Mouse (Mus musculus): ENCODE results near the gene Gdf11. TPM values are rescaled to one million over a fixed set of nuclear protein-coding genes. Genes with fewer than 3 reads are reported as not detected.

Gene Gdf11
- total RNA-seq (2021): 1 to 10 TPM; 7.5 to 8.3 TPM
- long read RNA-seq, experiment 1, full-length matches to known transcripts: 1 of 5 reads
- long read RNA-seq, experiment 1, partial matches to known transcripts: 1 of 5 reads
- long read RNA-seq, experiment 1, other reads (novel, unspliced or antisense): 3 of 5 reads
- long read RNA-seq, experiment 2, full-length matches to known transcripts: 3 of 6 reads
- long read RNA-seq, experiment 2, partial matches to known transcripts: 0 of 6 reads
- long read RNA-seq, experiment 2, other reads (novel, unspliced or antisense): 3 of 6 reads

DNA sequence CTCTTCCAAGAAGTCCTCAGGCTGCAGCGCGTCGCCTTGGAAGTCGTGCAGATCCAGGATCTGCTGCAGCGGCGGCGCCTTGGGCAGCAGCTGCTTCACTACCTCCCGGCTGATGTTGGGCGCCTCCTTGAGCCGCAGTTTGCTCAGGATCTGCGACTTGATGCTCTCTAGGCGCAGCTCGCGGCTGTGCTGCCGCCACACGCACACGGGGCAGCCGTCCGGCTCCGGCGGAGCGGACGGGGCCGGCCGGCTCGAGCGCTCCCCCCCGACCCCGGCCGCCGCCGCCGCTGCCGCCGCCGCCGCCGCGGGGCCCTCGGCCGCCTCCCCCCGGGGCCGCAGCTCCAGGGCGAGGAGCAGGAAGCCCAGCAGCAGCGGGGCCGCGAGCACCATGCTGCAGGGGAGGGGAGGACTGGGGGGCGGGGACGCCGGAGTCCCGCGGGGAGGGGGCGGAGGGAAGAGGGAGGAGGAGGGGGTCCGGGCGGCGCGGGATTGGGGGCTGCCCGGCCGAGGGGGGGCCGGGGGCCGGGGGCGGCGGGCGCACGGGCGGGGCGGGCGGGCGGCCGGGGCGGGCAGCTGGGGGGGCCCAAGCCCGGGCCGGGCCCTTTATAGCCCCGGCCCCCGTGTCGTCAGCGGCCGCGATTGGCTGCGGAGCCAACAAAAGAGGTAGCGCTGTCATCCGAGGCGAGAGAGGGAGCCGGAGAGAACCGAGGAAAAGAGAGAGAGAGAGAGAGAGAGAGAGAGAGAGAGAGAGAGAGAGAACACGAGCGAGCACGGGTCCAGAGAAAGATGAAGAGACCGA lies at the start of gene Gdf11:
Gene Gdf11, minus strand, starts transcription at position 423 of the 799 bp plus-strand sequence.
- DNase-seq (ENCODE audit: low spot score in 2 of 2): peak in 1 of 2 experiments; percentile 67

DNA sequence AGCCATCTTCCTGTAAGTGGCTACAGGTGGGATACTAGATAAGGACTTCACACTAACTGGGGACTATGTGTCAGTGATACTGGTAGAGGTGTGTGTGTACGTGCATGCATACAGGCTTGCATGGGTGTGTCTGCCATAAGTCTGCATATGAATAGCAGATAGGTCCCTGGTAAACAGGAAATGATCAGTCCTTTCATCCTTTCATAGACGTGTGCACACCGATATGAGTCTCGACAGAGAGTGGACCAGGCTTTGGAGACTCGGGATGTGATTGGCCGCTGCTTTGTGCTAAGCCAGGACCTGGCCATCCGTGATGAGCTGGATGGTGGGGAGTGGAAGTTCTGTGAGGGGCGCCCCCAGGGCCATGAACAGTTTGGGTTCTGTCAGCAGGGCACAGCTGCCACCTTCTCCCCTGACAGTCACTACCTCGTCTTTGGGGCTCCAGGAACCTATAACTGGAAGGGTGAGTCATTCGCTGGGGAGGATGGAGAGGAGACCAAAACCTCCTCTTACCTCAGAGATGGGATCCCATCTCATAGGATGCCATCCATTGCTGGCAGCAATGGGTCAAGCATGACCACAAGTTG lies 49.0 kb upstream of the Gdf11 start:
- DNase-seq (ENCODE audit: low spot score in 2 of 2): no peak

DNA sequence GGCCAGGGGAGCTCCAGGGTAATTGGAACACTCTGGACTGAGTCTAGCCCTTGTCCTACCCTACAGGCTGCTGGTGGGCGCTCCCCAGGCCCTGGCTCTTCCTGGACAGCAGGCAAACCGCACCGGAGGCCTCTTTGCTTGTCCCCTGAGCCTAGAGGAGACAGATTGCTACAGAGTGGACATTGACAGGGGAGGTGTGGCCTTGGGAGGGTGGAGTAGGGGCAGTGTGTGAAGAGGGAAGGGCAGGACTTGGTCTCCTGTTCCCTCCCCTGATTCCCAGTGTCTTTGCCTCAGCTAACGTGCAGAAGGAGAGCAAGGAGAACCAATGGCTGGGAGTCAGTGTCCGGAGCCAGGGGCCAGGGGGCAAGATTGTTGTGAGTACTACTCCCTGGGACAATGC lies 47.5 kb upstream of the Gdf11 start:
- peak in 1 of 2 experiments; percentile 18 for DNase-seq (ENCODE audit: low spot score in 2 of 2)

DNA sequence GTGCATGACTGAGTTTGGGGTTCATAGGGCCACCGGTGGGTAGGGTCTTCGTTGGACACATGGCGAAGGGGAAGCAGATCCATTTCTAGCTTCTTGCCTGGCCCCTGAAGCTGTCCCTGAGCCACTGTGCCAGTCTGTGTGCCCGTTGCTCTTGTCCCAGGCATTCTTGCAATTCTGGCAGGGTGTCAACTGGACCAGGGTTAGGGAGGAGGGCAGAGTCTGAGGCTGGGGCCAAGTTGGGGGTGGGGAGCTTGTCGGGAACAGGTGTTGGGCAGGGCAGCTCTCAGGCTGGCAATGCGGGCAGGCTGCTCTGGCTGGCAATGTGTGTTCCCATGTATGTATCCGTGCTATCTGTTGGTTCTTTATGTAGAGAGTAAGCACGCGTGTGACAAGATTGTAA lies 46.9 kb upstream of the Gdf11 start:
- peak; percentile 69 to 88 for DNase-seq (ENCODE audit: low spot score in 2 of 2)

DNA sequence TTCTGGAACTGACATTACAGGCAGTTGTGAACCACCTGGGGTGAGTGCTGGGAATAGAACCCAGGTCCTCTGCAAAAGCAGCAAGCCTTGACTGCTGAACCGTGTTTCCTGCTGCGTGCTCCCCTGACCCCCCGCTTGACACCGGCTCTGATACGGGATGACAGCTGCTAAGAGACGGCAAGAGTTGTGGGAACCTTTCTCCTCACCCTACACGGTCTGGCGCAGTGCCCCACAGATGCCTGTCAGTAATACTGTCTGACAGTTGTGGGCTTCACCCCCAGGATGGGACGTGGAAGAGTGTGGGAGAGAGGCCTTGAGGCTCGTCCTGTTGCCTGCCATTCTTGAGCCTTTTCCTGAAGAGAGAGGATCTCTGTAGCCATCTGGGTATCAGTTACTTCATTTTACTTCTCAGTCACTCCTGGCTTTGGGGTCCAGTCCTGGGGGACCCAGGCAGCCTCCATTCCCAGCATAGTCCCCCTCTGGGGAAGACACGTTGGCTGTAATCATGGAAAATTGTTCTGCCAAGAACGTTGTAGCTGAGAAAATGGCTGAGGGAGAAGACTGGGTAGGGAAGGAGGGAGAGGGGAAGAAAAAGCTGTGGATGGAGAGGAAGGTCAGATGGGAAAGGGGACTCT lies 46.4 kb upstream of the Gdf11 start:
- peak; percentile 61 to 77 for DNase-seq (ENCODE audit: low spot score in 2 of 2)

DNA sequence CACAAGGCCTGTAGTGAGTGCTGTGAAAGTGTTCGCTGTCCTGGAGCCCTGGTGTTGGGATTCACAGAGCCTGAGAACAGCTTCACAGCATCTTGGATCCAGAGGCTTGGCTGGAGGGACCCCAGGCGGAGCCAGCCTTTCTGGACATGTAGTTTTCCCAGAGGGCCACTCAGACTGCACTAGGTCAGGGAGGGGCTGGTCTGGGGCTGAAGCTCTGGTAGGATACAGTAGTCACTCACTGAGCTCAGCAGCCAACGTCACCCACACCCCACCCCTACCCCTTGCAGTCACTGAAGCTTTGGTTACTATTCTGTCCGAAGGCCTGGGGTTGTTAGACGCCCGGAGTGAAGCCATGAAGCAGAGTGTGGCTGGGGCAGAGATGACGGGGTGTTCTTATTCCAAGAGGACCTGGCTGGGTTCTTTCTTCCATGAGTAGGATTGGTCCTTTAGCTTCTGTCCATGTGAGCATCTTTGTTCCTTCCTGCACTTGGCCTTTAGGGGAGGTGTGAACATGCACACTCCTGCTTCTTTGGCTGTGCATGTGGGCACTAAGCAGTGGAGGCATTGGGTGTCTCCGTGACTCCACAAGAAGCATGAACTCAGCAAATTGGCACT lies 44.4 kb upstream of the Gdf11 start:
- DNase-seq (ENCODE audit: low spot score in 2 of 2): peak in 1 of 2 experiments; percentile 47

DNA sequence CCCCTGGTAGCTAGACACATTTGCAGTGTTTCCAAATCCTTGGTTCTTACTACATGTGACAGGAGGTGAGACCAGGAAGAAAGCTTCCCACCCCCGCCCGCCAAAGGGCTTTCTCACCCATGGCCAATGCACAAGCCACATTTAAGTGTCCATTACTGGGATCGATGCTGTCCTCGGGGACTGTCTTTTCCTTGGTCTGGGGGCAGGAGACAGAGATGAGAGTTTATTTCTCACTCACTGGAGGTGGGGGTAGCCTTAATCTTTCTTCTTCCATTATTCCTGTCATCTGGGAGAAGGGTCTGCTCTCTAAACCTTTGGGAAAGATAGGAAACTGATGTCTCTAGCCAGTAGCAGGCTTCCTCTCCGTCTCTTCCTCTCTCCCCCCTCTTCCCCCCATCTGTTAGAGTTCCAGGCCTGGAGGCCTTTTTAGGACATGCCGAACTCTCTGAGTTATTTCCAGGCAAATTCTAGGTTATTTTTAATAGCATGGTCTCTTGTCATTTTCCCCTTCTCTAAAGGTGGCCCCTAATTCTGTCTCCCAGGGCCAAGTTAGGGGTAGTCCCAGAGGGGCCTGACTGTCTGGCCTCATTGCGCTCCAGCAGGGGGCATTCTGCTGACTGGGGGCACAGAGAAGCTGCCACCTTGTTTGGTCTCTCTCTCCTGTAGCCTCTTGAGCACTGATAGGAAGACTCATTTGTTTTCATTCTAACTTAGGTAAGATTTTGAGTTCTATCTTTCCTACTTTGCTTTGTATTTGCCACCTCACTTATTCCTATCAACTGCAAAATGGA lies 43.7 kb upstream of the Gdf11 start:
- no peak for DNase-seq (ENCODE audit: low spot score in 2 of 2)

DNA sequence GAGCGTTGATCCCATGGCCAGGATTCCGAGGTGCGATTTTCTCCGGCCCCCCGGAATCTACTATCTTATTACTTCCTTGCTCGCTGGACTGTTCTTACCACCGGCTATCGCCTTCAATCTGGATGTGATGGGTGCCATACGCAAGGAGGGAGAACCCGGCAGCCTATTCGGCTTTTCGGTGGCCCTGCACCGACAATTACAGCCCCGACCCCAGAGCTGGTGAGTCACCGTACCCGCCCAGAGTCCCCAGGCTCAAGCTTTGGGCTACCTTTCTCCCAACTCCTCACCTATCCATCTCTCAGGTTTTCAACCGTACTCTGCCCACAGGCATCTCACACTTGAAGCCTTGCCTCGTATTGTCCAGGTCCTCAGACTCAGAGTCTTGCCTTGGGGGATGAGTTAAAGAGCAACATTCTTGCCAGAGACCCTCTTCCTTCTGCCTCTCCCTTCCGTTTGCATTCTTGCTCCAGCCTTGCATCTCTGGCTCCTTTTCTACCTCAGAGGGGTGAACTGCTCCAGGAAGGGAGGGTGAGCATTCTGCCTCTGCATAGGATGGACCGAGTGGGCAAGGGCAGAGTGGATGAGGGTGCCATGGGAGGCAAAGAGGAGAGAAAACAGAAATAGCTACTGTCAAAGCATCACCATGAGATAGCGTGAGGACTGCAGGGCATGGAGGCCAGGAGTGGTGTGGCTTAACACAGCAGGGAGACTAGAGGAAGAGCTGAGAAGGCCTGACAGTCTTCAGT lies 42.6 kb upstream of the Gdf11 start:
- no peak for DNase-seq (ENCODE audit: low spot score in 2 of 2)

DNA sequence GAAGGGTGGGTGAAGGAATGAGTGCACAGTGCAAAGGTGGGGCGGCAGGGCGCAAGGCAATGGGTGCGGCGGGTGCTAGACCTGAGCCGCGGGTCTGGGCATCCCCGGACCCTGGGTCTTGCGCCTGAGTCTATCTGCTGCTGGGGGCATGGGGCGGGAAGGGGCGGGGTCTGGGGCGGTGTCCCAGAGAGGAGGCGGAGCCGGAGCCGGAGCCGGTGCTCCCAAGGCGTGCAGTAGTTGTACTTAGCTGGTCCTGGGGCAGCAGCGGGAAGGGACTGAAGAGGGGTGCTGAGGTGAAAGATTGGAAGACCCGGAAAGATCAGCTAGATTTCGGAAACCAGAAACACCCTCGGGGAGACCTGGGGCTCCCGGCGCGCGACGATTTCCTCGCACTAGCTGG lies 42.1 kb upstream of the Gdf11 start, which contains the start of gene Itga7:
Gene Itga7, plus strand, starts transcription at position 245 of the 400 bp plus-strand sequence.
- DNase-seq (ENCODE audit: low spot score in 2 of 2): no peak

DNA sequence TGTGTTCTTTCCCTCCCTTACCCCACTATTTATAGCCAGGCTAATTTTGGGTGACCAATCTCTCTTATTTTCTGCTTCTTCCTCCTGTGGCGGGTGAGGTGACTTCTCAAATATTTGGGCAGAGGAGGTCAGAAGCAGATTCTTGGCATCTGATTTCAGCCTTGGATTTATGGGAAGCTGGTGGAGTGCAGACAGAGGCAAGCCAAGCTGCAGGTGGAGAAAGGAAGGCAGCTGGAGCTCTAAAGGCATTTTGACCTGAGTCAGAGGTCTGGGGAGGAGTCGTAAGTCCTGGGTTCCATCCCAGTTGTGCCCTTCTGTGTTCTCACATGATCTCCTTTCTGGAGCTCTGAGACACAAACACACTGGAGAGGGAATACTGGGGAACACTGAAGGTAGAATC lies 39.9 kb upstream of the Gdf11 start:
- DNase-seq (ENCODE audit: low spot score in 2 of 2): no peak

DNA sequence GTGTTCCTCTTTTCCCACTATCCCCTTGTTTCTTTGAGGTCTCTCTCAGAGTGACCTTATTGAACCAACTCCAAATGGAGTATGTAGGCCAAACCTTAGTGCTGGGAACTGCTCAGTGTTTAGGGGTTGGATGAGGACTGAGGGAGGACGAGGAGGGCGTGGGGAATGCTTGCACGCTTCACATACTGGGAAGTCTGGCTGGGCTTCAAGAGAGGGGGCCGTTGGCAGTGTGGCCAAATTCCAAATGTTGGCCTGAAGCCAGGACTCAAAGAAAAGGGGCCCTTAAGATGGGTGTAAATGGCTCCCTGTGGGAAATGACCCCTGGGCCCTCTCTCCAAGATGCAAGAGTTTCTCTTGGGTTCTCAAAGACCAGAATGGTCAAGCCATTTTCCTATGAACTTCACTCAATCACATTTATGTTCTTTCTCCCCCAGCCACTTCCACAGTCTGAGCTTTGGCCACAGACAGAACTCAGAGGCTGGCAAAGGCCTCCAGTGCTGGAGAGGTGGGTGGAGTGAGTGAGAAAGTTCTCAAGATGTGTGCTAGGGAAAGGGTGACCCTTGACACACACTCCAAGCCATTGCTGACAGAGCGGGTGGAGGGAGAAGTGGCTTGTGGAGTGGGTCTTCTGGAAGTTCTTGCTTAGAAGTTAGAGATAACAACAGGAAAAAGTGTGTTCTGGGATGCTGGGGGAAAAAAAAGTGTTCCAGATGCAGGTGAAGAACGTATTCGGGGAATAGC lies 38.3 kb upstream of the Gdf11 start:
- DNase-seq (ENCODE audit: low spot score in 2 of 2): peak in 1 of 2 experiments; percentile 32

DNA sequence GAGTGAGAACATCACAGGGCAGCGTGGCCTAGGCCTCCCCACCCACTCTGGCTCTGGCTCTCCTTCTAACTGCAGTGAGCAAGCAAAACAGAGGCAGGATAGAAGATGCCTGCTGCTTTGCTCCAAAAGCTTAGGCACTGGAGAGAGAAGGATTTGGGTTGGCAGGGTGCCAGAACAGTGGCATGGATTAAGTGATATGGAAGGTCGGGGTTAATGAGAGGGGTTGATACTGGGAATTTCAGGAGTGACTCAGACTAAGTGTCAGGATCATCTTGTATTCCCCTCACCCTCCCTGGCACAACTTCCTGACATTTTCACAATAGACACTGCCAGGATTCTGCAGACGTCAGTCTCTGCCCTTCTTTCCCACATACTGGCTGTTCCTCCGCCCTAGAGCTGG lies 36.8 kb upstream of the Gdf11 start:
- DNase-seq (ENCODE audit: low spot score in 2 of 2): peak in 1 of 2 experiments; percentile 17

DNA sequence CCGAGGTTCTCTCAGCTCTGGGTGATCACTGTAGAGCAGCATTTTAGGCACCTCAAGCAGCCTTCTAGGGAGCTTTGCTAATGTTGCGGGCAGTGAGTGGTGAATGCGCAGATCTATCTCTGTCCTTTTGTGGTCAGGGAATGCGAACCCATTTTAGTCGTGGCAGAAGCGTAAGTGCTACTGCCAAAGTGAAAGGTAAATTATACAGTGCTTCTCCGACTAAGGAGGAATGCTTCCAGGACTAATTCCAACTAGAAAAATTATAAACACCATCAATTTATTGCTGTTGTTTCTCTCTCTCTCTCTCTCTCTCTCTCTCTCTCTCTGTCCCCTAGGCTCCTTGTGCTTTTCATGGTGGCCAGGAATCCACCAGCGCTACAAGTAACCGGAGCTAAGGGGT lies 32.4 kb upstream of the Gdf11 start, which contains the start of gene Bloc1s1:
Gene Bloc1s1, minus strand, starts transcription at position 101 of the 400 bp plus-strand sequence.
- DNase-seq (ENCODE audit: low spot score in 2 of 2): no peak

DNA sequence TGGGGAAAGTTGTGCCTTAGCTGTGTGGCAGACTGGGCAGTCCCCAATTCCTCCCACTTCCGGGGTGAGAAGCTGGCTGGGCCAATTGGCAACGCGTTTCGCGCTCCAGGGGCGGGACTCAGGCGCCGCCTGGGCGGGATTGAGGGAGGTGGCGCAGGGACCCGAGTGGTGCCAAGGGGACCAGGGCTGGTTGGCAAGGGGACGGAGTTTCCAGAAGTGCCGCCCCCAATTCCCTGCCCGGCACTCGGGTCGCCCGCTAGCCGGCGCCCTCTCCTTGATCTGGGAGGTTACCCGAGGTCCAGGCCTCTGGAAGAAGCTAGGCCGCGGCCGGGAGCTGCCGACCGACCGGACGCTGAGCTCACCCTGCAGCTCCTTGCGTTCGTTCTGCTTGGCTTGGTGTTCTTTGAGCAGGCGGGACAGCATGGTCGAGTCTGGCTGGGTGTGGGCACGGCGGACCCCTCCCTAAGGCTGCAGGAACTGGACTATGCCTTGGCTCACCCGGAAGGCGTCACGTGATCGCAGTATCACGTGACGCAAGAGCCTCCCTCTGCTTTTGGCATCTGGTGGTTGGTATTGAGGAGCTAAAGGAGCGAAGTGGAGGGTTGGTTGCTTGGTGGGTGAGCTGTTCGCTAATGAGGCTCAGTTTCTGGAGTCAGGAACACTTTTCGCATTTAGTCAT lies 31.6 kb upstream of the Gdf11 start:
- peak; percentile 86 to 94 for DNase-seq (ENCODE audit: low spot score in 2 of 2)

DNA sequence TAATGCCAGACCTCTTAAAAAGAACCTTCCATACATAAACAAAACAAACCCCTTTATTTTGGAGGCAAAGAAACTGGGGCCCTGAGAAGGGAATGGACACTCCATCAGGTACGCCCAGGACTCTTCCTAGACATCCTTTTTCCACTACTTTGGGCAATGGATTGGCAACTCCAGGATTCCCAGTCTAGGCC lies 31.2 kb upstream of the Gdf11 start, which contains the start of gene Rdh5:
Gene Rdh5, minus strand, starts transcription at position 67 of the 191 bp plus-strand sequence.
- no peak for DNase-seq (ENCODE audit: low spot score in 2 of 2)

DNA sequence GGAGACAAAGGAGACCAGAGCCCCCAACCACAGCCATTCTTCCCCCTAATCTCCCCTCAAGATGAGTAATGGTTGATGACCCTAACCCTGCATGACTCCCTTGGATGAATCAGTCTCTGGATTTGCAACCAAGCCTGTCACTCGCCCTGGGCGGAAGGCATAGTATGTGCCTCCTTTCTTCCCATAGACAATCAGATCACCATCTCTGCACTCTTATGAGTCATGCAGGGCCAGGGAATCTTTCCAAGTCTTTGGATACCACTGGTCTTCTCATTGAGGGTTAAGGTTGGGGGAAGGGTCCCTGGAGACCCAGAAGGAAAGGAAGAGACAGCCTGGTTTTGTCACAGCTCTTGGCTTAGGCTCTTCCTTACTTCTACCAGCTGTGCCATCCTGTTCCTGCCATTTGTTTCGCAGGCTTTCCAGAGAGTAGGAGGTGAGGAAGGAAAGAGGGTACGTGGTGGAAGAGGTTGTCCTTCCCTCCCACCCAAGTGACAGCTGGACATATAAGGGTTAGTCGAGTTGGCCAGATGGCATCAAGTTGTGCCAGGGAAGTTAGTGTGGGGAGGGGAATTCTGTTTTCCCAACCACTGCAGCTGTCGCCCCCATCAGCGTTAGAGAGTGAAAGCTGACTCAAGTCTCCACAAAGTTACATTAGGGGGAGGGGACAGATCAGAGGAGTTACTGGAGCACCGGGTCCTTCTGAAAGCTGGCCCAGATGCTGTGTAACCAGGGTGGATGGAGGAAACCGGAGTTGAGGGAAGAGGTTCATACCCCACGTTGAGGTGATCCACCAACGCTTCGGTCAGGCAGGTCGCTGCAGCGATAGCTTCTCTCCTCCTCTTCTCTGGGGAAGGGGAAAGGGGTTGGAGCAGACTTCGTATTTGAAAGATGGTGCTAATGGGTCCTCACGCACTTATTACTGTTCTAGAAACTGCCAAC lies 30.6 kb upstream of the Gdf11 start:
- peak in 1 of 2 experiments; percentile 35 for DNase-seq (ENCODE audit: low spot score in 2 of 2)

DNA sequence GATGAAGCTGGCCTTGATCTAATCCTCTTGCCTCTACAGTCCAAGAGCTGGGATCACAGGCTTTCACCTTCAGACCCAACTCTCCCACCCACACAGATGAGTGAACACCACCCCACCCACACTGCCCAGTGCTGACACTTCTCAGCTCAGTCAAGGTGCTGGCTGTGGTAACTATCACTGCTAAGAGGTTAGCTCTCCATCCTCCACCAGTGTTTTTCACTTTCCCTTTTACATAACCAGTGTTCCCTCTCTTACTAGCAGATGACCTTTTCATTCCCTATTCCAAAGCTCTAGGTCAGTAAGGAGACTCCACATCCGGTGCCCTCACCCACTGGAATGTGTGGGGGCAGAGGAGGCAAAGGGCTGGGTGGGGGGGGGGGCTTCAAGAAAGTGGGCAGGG lies 29.7 kb upstream of the Gdf11 start:
- DNase-seq (ENCODE audit: low spot score in 2 of 2): no peak
